Mouse (Mus musculus) adrenal gland, adult (tissue): ENCODE data around the gene Tmem204.
"Not testable (repeated sequence)": the region's sequence is repeated elsewhere in the genome, so short reads cannot be mapped to it uniquely, and the experiment has no call there.

Experiments used
- DNase-seq, 2 experiments: peaks; one replicate each; pipeline ENCODE4 v3.0.0; 2022 to 2023; ENCODE audit warnings: low spot score in 1 of 2; ENCODE audit not compliant: inconsistent age in 2 of 2

The Tmem204 gene

DNA sequence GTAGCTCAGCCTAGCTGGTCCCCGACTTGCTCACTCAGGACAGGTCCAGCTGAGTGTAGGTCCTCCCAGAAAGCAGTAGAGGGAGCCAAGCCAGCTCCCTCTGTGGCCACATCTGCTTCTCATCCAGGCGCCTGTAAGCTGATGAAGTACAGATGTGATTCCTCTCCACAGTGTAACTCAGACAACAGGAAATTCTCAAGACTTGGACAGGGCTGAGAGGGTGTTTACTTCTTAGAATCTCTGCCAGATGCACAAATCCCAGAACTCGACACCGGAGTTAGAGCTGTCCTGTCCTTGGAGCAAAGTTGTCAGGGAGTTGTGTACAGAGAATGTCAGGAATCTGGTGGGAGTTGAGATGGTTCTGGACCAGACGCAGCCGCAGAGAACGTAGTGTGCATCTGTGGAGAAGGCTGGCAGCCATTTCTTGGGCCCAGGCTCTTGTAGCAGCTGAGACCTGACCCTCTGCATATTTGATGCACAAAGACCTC, at the start of gene Tmem204:
TSS of gene Tmem204 (minus strand) at position 148 of the 488 bp plus-strand sequence.
- DNase-seq = peak; percentile 49 to 70

DNA sequence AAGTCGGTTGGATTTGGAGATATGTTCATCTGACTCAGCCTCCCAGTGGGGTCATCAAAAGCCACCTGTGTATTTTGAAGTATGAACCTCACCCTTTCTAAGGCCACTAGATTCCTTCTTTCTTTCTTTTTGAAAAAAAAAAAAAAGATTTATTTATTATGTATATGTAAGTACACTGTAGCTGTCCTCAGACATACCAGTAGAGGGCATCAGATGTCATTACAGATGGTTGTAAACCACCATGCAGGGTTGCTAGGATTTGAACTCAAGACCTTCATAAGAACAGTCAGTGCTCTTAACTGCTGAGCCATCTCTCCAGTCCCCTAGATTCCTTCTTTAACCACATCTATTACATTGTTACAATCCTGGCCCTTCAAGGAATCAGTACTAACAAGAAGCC, 46.7 kb upstream of the Tmem204 start:
- no peak for DNase-seq

DNA sequence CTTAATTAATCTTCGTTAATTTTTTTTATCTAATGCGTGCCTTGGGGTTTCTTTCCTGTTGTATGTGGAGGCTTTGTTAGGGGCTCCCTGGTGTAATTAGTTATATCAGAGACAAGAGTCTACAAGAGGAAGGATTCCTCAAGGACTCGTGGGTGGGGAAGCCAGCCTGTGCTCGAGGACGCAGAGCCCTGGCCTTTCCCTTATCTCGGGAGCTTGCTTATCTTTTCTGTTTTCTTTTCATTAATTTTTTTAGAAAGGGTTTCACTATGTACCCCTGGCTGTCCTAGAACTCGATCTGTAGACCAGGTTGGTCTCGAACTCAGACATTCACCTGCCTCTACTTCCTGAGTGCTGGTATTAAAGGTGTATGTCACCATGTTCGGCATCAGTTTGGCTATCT, 44.3 kb upstream of the Tmem204 start:
- peak; percentile 38 to 64 for DNase-seq

- peak; percentile 55 to 80 for DNase-seq
Observed at GRCm38 (mm10) chr17:25127079-25127478, 43.7 kb upstream of the Tmem204 start.

- DNase-seq = not testable (repeated sequence)
Observed at GRCm38 (mm10) chr17:25125442-25126060, 42.2 kb upstream of the Tmem204 start.

DNA sequence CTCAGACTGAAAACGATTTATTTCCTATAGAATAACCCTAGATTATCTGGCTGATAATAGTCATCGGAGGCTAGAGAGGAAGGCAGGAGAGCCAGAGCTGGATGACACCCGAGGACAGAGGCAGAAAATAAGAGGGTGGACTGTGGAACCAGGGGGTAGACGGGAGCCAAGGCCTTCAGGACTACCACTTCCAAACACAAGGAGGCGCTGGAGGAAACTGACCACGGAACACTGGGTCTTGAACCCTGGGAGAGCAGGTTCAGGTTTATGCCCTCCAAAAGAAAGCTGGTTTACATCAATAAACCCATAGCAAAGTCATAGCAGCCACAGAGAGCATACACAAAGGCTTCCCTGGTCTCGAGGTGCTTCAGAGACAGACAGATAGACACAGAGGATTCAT, 40.6 kb upstream of the Tmem204 start:
- peak in 1 of 2 experiments; percentile 37 for DNase-seq

GRCm38 (mm10) chr17:25120406-25120805, 37.0 kb upstream of the Tmem204 start, which contains the start of gene Ptx4:
Gene Ptx4, plus strand, starts transcription at chr17:25120760.
- no peak for DNase-seq

GRCm38 (mm10) chr17:25117263-25117662, 33.9 kb upstream of the Tmem204 start:
- peak; percentile 61 to 85 for DNase-seq

DNA sequence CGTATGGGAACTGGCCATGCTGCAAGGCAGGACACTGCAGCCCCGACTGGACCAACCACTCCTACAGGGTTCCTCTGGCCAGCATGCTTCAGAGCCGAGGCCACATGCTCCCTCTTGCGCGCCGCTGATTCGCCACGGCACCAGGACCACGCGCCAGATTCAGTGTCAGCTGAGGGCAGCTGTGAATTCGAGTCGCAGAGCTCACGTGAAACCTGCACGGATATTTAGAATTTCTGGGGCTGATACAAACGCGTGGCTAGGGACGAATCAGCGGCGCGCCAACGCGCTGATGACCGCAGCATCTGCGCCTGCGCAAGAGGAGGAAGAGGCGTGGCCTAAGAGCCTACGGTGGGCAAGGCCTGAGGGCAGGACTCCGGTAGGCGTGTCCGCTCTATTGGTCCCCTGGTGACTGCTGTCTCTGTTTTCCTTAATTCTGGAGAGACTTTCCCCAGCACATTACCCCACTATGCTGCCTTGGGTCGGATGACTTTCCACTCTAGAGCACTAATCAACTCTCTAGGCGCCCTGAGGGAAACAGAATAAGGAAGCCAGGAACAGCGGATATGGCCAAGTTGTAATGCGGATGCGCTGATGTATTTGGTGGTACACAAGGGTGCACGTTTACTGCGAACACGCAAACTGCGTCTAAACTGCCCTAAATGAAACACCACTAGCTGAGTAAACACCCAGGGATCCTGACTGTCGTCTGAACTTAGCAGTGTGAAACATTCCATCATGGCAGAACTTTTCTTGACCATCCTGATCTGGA, 32.5 kb upstream of the Tmem204 start, which contains the start of gene Telo2:
TSS of gene Telo2 (minus strand) at position 304 of the 769 bp plus-strand sequence.
- DNase-seq = peak; percentile 94 to 97

GRCm38 (mm10) chr17:25114908-25115645, 31.7 kb upstream of the Tmem204 start:
- DNase-seq = no peak

GRCm38 (mm10) chr17:25112423-25112810, 29.0 kb upstream of the Tmem204 start:
- no peak for DNase-seq

GRCm38 (mm10) chr17:25111739-25112422, 28.5 kb upstream of the Tmem204 start:
- peak; percentile 46 to 71 for DNase-seq

DNA sequence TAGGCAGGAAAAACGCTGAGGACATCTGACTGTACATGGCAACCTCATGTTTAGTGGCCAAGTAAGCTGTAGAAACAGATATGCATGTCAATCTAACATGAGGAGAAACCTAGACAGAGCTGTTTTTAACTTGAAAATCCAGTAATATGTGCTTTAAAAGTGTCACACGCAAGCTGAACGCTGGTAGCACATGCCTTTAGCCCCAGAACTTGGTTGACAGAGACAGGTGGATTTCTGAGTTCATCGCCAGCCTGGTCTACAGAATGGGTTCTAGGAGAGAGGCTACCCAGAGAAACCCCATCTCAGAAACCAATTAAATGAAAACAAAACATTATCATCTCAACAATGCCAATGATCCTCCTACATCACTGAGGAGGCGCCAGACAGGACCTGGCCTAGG, 27.8 kb upstream of the Tmem204 start:
- no peak for DNase-seq

DNA sequence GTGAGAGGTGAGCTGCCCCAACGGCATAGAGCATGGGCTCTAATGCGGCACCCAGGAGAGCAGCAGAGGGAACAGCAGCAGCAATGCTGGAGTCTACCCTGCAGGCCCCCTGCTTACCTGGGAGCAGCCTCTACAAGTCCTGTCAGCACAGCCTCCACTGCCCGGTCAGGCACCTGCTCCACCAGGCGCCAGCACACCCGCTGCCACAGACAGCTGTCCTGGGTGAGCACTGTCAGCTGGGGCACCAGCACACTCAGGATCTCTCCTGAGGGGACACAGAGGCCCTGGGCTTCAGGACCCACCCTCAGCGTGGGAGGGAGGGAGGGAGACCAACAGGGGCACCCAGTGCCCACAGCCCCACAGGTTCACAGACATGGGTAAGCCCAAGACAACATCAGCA, 27.2 kb upstream of the Tmem204 start:
- DNase-seq = no peak

- peak; percentile 41 to 70 for DNase-seq
Observed at GRCm38 (mm10) chr17:25109578-25109977, 26.2 kb upstream of the Tmem204 start.

GRCm38 (mm10) chr17:25107786-25108185, 24.4 kb upstream of the Tmem204 start:
- no peak for DNase-seq

DNA sequence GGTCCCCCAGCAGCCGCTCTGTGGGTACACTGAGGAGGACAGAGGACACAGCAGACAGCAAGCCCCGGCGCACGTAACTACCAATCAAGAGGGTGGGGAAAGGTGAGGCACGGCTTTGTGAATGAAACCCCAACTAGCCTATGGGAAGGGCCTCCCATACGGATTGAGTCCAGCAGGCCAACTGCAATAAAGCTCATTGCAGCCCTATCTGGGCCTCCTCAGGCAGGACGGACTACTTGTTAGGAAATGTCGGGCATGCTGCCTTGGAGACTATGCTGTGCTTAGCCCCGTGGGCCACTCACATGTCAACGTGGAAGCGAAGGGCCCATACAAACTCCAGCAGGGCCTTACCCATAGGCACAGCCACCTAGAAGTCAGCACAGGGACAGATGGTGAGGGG, 17.9 kb upstream of the Tmem204 start:
- no peak for DNase-seq

DNA sequence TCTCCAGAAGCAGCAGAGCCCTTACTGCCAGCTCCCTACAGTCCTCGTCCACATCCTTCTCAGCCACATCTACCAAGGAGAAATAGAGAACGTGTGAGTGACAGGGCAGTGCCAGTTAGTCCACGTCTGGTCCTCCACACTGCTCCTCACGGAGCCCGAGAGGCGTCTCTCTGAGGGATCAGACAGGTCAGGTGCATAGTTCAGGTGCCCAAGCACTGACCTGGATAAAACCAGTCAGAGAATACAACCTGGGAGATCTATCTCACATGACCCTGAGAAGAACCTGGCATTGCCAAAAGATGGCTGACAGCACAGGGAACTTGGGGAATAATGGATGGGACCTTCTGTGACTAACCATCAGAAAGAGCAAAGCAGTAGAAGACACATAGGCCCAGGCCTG, 16.7 kb upstream of the Tmem204 start:
- DNase-seq = no peak

- DNase-seq = no peak
Observed at GRCm38 (mm10) chr17:25096221-25096620, 12.8 kb upstream of the Tmem204 start.

DNA sequence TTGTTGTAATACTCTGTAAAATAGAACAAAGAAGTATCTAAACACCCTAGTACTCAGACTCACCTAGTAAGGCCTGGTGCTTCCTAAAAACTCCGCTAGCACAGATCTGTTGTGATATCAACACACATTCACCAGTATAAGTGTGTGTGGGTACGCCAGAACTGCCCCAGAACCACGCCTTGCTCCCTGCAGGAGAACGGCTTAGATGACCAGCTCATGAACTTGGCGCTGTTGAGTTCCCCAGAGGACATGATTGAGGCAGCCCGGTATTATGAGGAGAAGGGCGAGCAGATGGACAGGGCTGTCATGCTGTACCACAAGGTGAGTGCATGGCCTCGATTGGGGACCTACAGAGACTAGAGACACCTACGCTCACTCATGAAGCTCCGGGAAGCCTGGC, 7.1 kb upstream of the Tmem204 start:
- no peak for DNase-seq

- DNase-seq = no peak
Observed at GRCm38 (mm10) chr17:25089158-25089557, 5.8 kb upstream of the Tmem204 start.
